Mouse (Mus musculus) forebrain, embryonic 13.5 days (tissue): ENCODE measurements around the gene Ppp1r9a. TPM values are rescaled to one million over a fixed set of nuclear protein-coding genes. Genes with fewer than 3 reads are reported as not detected.
A peak's percentile ranks its signal among the peaks of the same experiment; 100 is the strongest.

ENCODE experiments used
- ATAC-seq: fragments of 200-750 bp; cut with Nextera tagmentation; 2 replicates; pipeline ENCODE4 v1.8.0; 2017
- H3K27ac ChIP-seq: fragments of 300-500 bp; sonication (generic); 2 replicates; pipeline ENCODE4 v1.5.1; 2015; ENCODE audit warnings: inconsistent platforms, mild to moderate bottlenecking, moderate library complexity
- H3K27me3 ChIP-seq: fragments of 300-500 bp; sonication (generic); 2 replicates; pipeline ENCODE4 v1.6.1; 2015; ENCODE audit warnings: mild to moderate bottlenecking, inconsistent platforms
- H3K36me3 ChIP-seq: fragments of 300-500 bp; sonication (generic); 2 replicates; pipeline ENCODE4 v1.6.1; 2015; ENCODE audit warnings: mild to moderate bottlenecking, inconsistent platforms; ENCODE audit not compliant: poor library complexity, severe bottlenecking
- H3K4me1 ChIP-seq: fragments of 300-500 bp; sonication (generic); 2 replicates; pipeline ENCODE4 v1.6.1; 2015; ENCODE audit warnings: inconsistent platforms
- H3K4me2 ChIP-seq: fragments of 300-500 bp; sonication (generic); 2 replicates; pipeline ENCODE4 v1.6.1; 2015; ENCODE audit warnings: inconsistent platforms, mild to moderate bottlenecking, moderate library complexity
- H3K4me3 ChIP-seq: fragments of 300-500 bp; sonication (generic); 2 replicates; pipeline ENCODE4 v1.5.1; 2015; ENCODE audit warnings: mild to moderate bottlenecking, inconsistent platforms
- H3K9ac ChIP-seq: fragments of 300-500 bp; sonication (generic); 2 replicates; pipeline ENCODE4 v1.6.1; 2015; ENCODE audit warnings: mild to moderate bottlenecking, inconsistent platforms
- H3K9me3 ChIP-seq: fragments of 300-500 bp; sonication (generic); replicated peaks from 2 replicates; pipeline ENCODE4 v1.6.1; 2016; ENCODE audit warnings: inconsistent platforms
- WGBS: fragments of 180-500 bp; shearing (Covaris S2); methylation state at CpG from one replicate; pipeline ENCODE4 v1.1.7; 2015; 5-methylcytosine and 5-hydroxymethylcytosine counted together
- polyA plus RNA-seq: library from polyadenylated mRNA; unstranded; fragments of >200 nt; fragmentation: Nextera tagmentation; extraction: Ambion mirVana; gene quantifications from 2 replicates; pipeline ENCODE4 v1.2.1, GENCODE M21; 2015

The Ppp1r9a gene
- polyA plus RNA-seq, 1 experiment from 2014 or later: 32.2 TPM

- no peak overlapping the region for H3K27ac ChIP-seq
- H3K4me1 ChIP-seq: peaks cover 9% of the 10 kb centered on the region
- H3K4me2 ChIP-seq: no peak overlapping the region
- no peaks in the 10 kb centered on the region for H3K9me3 ChIP-seq
- H3K27me3 ChIP-seq: no peaks in the 10 kb centered on the region
- no peaks in the 10 kb centered on the region for H3K36me3 ChIP-seq
- ATAC-seq: no peak
- 56% methylated on average over 5 of the region's 5 CpGs for WGBS
- H3K9ac ChIP-seq: no peak overlapping the region
- H3K4me3 ChIP-seq: no peak overlapping the region
These were observed 196.6 kb downstream of the Ppp1r9a start for GRCm38 (mm10) chr6:5099282-5099681.

- Histone ChIP-seq H3K27ac (no peak overlapping the region), H3K9me3 (no peaks in the 10 kb centered on the region), H3K4me1 (peaks cover 9% of the 10 kb centered on the region), H3K9ac (no peak overlapping the region), H3K4me3 (no peak overlapping the region), H3K27me3 (no peaks in the 10 kb centered on the region), H3K36me3 (no peaks in the 10 kb centered on the region), H3K4me2 (no peak overlapping the region)
- ATAC-seq: no peak
- WGBS: 75% methylated on average over 8 of the region's 8 CpGs
These were observed 197.1 kb downstream of the Ppp1r9a start for GRCm38 (mm10) chr6:5099842-5100241.

GRCm38 (mm10) chr6:5100347-5100746, 197.6 kb downstream of the Ppp1r9a start:
- Histone ChIP-seq H3K9me3 (no peaks in the 10 kb centered on the region), H3K27ac (no peak overlapping the region), H3K4me1 (peaks cover 9% of the 10 kb centered on the region), H3K4me3 (no peak overlapping the region), H3K9ac (no peak overlapping the region), H3K36me3 (no peaks in the 10 kb centered on the region), H3K4me2 (no peak overlapping the region), H3K27me3 (no peaks in the 10 kb centered on the region)
- WGBS: 80% methylated on average over 10 of the region's 10 CpGs
- no peak for ATAC-seq

GRCm38 (mm10) chr6:5102741-5103140, 200.0 kb downstream of the Ppp1r9a start:
- Histone ChIP-seq H3K9ac (no peak overlapping the region), H3K9me3 (no peaks in the 10 kb centered on the region), H3K27ac (no peak overlapping the region; the same call in 1 of the 2 replicates), H3K36me3 (no peaks in the 10 kb centered on the region), H3K4me2 (no peak overlapping the region), H3K4me3 (no peak overlapping the region), H3K27me3 (no peaks in the 10 kb centered on the region), H3K4me1 (peaks cover 9% of the 10 kb centered on the region)
- 7% methylated on average over 2 of the region's 2 CpGs for WGBS
- peak; percentile 85 for ATAC-seq

- no peak for ATAC-seq
- Histone ChIP-seq H3K4me1 (peaks cover 17% of the 10 kb centered on the region), H3K4me3 (no peak overlapping the region), H3K4me2 (no peak overlapping the region), H3K9ac (no peak overlapping the region), H3K27me3 (no peaks in the 10 kb centered on the region), H3K9me3 (no peaks in the 10 kb centered on the region), H3K36me3 (no peaks in the 10 kb centered on the region), H3K27ac (no peak overlapping the region)
- WGBS: 60% methylated on average over 6 of the region's 6 CpGs
These were observed 201.1 kb downstream of the Ppp1r9a start for GRCm38 (mm10) chr6:5103769-5104168.

- Histone ChIP-seq H3K9ac (no peak overlapping the region), H3K9me3 (no peaks in the 10 kb centered on the region), H3K27ac (no peak overlapping the region), H3K4me2 (no peak overlapping the region), H3K4me3 (no peak overlapping the region), H3K36me3 (no peaks in the 10 kb centered on the region), H3K4me1 (peaks cover 20% of the 10 kb centered on the region), H3K27me3 (no peaks in the 10 kb centered on the region)
- ATAC-seq: no peak
- WGBS: 91% methylated on average over 7 of the region's 7 CpGs
These were observed 201.5 kb downstream of the Ppp1r9a start for GRCm38 (mm10) chr6:5104238-5104637.

GRCm38 (mm10) chr6:5108494-5108893, 205.8 kb downstream of the Ppp1r9a start:
- Histone ChIP-seq H3K9ac (no peak overlapping the region), H3K9me3 (no peaks in the 10 kb centered on the region), H3K36me3 (no peaks in the 10 kb centered on the region), H3K27me3 (no peaks in the 10 kb centered on the region), H3K27ac (no peak overlapping the region), H3K4me1 (peaks cover 31% of the 10 kb centered on the region; the same call in 1 of the 2 replicates), H3K4me2 (no peak overlapping the region), H3K4me3 (no peak overlapping the region)
- WGBS: 34% methylated on average over 3 of the region's 3 CpGs
- ATAC-seq: no peak

GRCm38 (mm10) chr6:5109925-5110714, 207.4 kb downstream of the Ppp1r9a start:
- Histone ChIP-seq H3K4me1 (peaks cover 27% of the 10 kb centered on the region; the same call in 1 of the 2 replicates), H3K27ac (peak overlapping the region; percentile 19; the same call in 1 of the 2 replicates), H3K4me3 (peak overlapping the region; percentile 30), H3K9ac (peak overlapping the region; percentile 41), H3K36me3 (peaks cover 8% of the 10 kb centered on the region), H3K4me2 (peak overlapping the region; percentile 62), H3K27me3 (no peaks in the 10 kb centered on the region), H3K9me3 (no peaks in the 10 kb centered on the region)
- ATAC-seq: peak; percentile 98
- WGBS: 4% methylated on average over 18 of the region's 18 CpGs

- Histone ChIP-seq H3K27ac (no peak overlapping the region), H3K36me3 (peaks cover 14% of the 10 kb centered on the region), H3K9me3 (no peaks in the 10 kb centered on the region), H3K9ac (no peak overlapping the region), H3K4me1 (peaks cover 27% of the 10 kb centered on the region; the same call in 1 of the 2 replicates), H3K4me3 (no peak overlapping the region), H3K27me3 (no peaks in the 10 kb centered on the region), H3K4me2 (no peak overlapping the region)
- no peak; the same call in 1 of the 2 replicates for ATAC-seq
- WGBS: 14% methylated on average over 3 of the region's 3 CpGs
These were observed 208.0 kb downstream of the Ppp1r9a start for GRCm38 (mm10) chr6:5110715-5111048.

GRCm38 (mm10) chr6:5113103-5113502, 210.4 kb downstream of the Ppp1r9a start:
- no peak overlapping the region for H3K27ac ChIP-seq
- WGBS: 63% methylated on average over 8 of the region's 8 CpGs
- peaks cover 27% of the 10 kb centered on the region for H3K36me3 ChIP-seq
- ATAC-seq: no peak
- no peak overlapping the region for H3K4me2 ChIP-seq
- H3K4me1 ChIP-seq: peaks cover 24% of the 10 kb centered on the region; the same call in 1 of the 2 replicates
- no peak overlapping the region for H3K4me3 ChIP-seq
- no peaks in the 10 kb centered on the region for H3K9me3 ChIP-seq
- no peaks in the 10 kb centered on the region for H3K27me3 ChIP-seq
- no peak overlapping the region for H3K9ac ChIP-seq

GRCm38 (mm10) chr6:5113734-5114133, 211.0 kb downstream of the Ppp1r9a start:
- Histone ChIP-seq H3K4me3 (no peak overlapping the region), H3K4me1 (peaks cover 19% of the 10 kb centered on the region; the same call in 1 of the 2 replicates), H3K27me3 (no peaks in the 10 kb centered on the region), H3K36me3 (peaks cover 27% of the 10 kb centered on the region), H3K4me2 (no peak overlapping the region), H3K9me3 (no peaks in the 10 kb centered on the region), H3K9ac (no peak overlapping the region), H3K27ac (no peak overlapping the region)
- WGBS: 70% methylated on average over 5 of the region's 5 CpGs
- no peak for ATAC-seq

- H3K36me3 ChIP-seq: peaks cover 27% of the 10 kb centered on the region
- no peak overlapping the region for H3K4me3 ChIP-seq
- no peak overlapping the region for H3K9ac ChIP-seq
- H3K9me3 ChIP-seq: no peaks in the 10 kb centered on the region
- H3K4me1 ChIP-seq: peaks cover 12% of the 10 kb centered on the region
- no peaks in the 10 kb centered on the region for H3K27me3 ChIP-seq
- ATAC-seq: no peak
- no peak overlapping the region for H3K4me2 ChIP-seq
- 88% methylated on average over 7 of the region's 7 CpGs for WGBS
- H3K27ac ChIP-seq: no peak overlapping the region
These were observed 212.1 kb downstream of the Ppp1r9a start for GRCm38 (mm10) chr6:5114857-5115256.
